Mouse (Mus musculus): Measurements from ENCODE around the gene Fuz. TPM values are rescaled to one million over a fixed set of nuclear protein-coding genes. Genes with fewer than 3 reads are reported as not detected.

Gene Fuz
- total RNA-seq, 2 experiments from 2014 or later: 16.4 to 18.6 TPM

DNA sequence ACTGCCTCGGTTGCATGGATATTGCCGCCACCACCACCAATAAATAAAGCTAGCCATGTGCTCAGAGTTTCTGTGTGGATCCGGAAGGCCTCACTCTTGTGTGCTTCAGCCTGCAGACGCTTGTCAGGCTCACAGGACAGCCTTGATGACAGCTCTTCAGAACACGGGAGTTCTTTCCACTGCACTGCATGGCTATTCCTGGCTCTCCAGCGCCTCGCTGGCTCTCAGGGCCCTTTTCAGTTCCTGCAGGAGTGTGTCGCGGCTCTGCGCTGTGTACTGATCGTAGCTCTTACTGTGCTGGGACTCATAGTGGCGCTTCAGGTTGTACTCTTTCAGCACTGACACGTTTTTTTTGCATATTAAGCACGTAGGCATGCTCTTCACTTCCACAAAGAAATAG lies 18.0 kb upstream of the Fuz start:
- no peak for DNase-seq
- Histone ChIP-seq H3K27ac (no peak overlapping the region), H3K4me3 (no peak overlapping the region)
- intact Hi-C loops (cut with DNase I): no loop called here
- no peak for TF ChIP-seq CTCF (IDR thresholded peaks at IDR 0.05)

DNA sequence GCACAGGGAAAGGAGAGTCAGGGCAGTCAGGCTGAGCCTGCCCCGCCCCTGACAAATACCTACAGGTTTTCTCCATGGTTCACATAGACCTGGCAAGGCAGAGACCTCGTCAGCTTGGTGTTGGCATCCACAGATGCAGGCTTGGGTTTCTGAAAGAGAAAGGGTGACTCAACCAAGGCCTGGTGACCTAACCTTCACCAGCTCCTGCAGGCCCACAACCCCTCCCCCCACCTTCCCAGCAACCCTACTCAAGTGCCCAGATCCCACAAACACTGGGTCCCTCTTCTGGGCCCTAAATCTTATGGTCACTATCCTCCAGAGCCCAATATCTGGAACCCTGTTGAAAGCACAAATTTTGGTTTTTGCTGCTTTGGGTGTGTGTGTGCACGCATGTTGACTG lies 12.8 kb upstream of the Fuz start:
- intact Hi-C loops (cut with DNase I): no loop called here
- no peak overlapping the region for H3K4me3 ChIP-seq
- no peak overlapping the region for H3K27ac ChIP-seq
- no peak for TF ChIP-seq CTCF (IDR thresholded peaks at IDR 0.05)
- DNase-seq: no peak

- no peak for DNase-seq
- intact Hi-C loops (cut with DNase I): no loop called here
- no peak for TF ChIP-seq CTCF (IDR thresholded peaks at IDR 0.05)
- no peak overlapping the region for H3K4me3 ChIP-seq
- H3K27ac ChIP-seq: no peak overlapping the region
Measured at GRCm38 (mm10) chr7:44884637-44885036, 11.2 kb upstream of the Fuz start.

- DNase-seq: no peak
- no peak for TF ChIP-seq CTCF (IDR thresholded peaks at IDR 0.05)
- intact Hi-C loops (cut with DNase I): loop anchor here (2.0 kb wide), 1 partner anchor 14 kb away; no protein-coding TSS in a partner anchor
- Histone ChIP-seq H3K4me3 (no peak overlapping the region), H3K27ac (peak overlapping the region; percentile 75; the same call in 1 of the 2 replicates)
Measured at GRCm38 (mm10) chr7:44886964-44887363, 8.9 kb upstream of the Fuz start.

DNA sequence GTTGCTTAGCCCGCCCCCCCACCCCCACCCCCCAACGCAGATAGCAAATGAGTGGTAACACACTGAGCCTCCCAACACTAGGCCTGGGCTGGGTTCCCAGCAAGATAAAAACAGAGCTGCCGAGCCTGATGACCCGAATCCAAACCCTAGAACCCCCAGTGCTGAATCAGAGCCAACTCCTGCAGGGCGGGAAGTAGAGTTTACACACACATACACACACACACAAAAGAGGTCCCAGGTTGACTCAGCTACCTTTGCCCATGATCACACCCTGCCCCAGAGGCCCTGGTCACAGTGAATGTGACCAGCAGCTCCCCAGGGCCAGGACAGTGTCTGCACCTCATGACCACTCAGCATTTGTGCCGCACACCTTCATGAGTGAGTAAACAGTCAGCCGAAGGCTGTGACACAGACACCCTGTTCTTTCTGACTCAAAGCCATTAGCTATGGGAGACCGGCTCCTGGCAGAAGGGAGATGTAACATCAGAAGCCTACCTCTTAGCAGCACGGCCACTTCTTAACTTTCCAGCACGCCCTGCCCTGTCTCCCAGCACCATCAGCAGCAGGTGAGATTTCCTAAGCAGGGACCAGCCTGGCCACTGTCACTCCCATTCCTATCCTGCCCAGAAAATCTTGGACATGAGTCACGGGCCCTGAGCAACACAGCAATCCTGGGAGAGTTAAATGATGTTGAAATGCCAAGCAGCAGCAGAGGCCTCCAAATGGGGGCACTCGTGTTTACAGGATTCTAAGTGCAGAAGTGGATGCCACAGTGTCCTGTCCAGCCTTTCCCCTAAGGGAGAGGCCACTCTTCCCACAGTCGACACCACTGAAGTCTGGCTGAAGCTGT lies 7.4 kb upstream of the Fuz start:
- Histone ChIP-seq H3K27ac (peak overlapping the region; percentile 75), H3K4me3 (no peak overlapping the region)
- no peak for TF ChIP-seq CTCF (IDR thresholded peaks at IDR 0.05)
- DNase-seq: peak; percentile 61
- intact Hi-C loops (cut with DNase I): no loop called here

GRCm38 (mm10) chr7:44890180-44890579 lies 5.7 kb upstream of the Fuz start:
- no peak overlapping the region for H3K4me3 ChIP-seq
- intact Hi-C loops (cut with DNase I): no loop called here
- no peak for TF ChIP-seq CTCF (IDR thresholded peaks at IDR 0.05)

DNA sequence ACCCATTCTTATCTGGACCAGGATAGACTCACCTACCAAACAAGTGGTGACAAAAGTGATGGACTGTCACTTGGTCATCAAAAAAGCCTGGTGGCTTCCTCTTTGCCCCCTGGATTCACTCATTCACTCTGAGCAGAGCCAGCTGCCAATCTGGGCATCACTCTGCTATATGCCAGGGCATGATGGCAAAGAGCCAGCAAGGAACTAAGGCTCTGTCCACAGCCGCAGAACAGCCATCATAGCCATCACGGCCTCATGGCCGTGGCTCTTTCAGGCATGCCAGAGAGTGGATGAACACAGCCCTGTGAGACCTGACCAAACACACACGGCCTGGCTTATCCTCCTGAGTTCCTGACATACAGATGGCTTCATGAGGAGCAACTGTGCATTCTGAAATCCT lies 5.1 kb upstream of the Fuz start:
- intact Hi-C loops (cut with DNase I): no loop called here
- Histone ChIP-seq H3K4me3 (peak overlapping the region; percentile 76), H3K27ac (peak overlapping the region; percentile 96; the same call in 1 of the 2 replicates)
- no peak for DNase-seq
- TF ChIP-seq CTCF (IDR thresholded peaks at IDR 0.05): no peak

More at GRCm38 (mm10) chr7:44890180-44890579, 5.7 kb upstream of the Fuz start:
- H3K27ac ChIP-seq: no peak overlapping the region
- DNase-seq: no peak

- TF ChIP-seq CTCF (IDR thresholded peaks at IDR 0.05): no peak
- intact Hi-C loops (cut with DNase I): loop anchor here (2.0 kb wide), 1 partner anchor 21 kb away; no protein-coding TSS in a partner anchor
- H3K27ac ChIP-seq: peak overlapping the region; percentile 96
- H3K4me3 ChIP-seq: peak overlapping the region; percentile 76
- DNase-seq: no peak
Measured at GRCm38 (mm10) chr7:44891611-44892010, 4.3 kb upstream of the Fuz start.

GRCm38 (mm10) chr7:44892276-44892921 lies 3.5 kb upstream of the Fuz start, which contains the start of gene Med25:
TSS of gene Med25 (minus strand) at chr7:44892712.
- no peak for TF ChIP-seq CTCF (IDR thresholded peaks at IDR 0.05)
- intact Hi-C loops (cut with DNase I): loop anchor here (2.0 kb wide), 1 partner anchor 22 kb away; no protein-coding TSS in a partner anchor
- Histone ChIP-seq H3K4me3 (peak within 1 kb of the TSS; percentile 76), H3K27ac (peak within 1 kb of the TSS; percentile 96)
- DNase-seq: peak; percentile 93

DNA sequence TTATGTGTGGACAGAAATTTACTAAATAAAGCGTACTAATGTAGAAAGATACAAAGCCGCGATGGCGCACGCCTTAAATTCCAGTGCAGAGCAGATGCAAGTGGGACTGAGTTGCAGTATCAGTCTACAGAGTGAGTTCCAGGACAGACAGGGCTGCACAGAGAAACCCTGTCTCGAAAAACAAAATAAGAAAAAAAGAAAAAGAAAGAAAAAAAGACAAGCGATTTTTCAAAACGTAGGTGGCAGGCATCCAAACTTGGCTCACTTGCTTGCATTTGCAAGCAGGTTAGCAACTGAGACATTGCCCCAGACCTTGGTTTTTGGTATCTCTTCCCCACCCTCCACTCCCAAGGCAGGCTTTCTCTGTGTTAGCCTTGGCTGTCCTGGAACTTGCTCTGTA lies 2.7 kb upstream of the Fuz start:
- Histone ChIP-seq H3K4me3 (peak overlapping the region; percentile 76), H3K27ac (peak overlapping the region; percentile 96)
- no peak for DNase-seq
- intact Hi-C loops (cut with DNase I): loop anchor here (2.0 kb wide), 1 partner anchor 22 kb away; no protein-coding TSS in a partner anchor
- TF ChIP-seq CTCF (IDR thresholded peaks at IDR 0.05): no peak

GRCm38 (mm10) chr7:44894175-44894574 lies 1.7 kb upstream of the Fuz start:
- no peak overlapping the region for H3K4me3 ChIP-seq
- peak overlapping the region; percentile 92; the same call in 1 of the 2 replicates for H3K27ac ChIP-seq
- no peak for TF ChIP-seq CTCF (IDR thresholded peaks at IDR 0.05)
- no peak for DNase-seq
- intact Hi-C loops (cut with DNase I): no loop called here

GRCm38 (mm10) chr7:44895206-44895592 lies 680 bp upstream of the Fuz start:
- DNase-seq: no peak
- Histone ChIP-seq H3K27ac (peak overlapping the region; percentile 92), H3K4me3 (peak overlapping the region; percentile 91)
- intact Hi-C loops (cut with DNase I): loop anchor here (5.0 kb wide), 2 partner anchors 62 to 117 kb away; no protein-coding TSS in a partner anchor
- no peak for TF ChIP-seq CTCF (IDR thresholded peaks at IDR 0.05)

GRCm38 (mm10) chr7:44896499-44896898 lies 620 bp downstream of the Fuz start:
- H3K27ac ChIP-seq: peak overlapping the region; percentile 92
- peak; percentile 53 for DNase-seq
- intact Hi-C loops (cut with DNase I): loop anchor here (5.0 kb wide), 2 partner anchors 61 to 116 kb away; no protein-coding TSS in a partner anchor
- H3K4me3 ChIP-seq: peak overlapping the region; percentile 91
- TF ChIP-seq CTCF (IDR thresholded peaks at IDR 0.05): no peak
